Mouse (Mus musculus) CD8-positive naive resting alpha-beta T cell, adult 2 months (primary cell): ENCODE results near the gene Rab8a.

Experiments used
- DNase-seq, 2 experiments: peaks; one replicate each; pipeline ENCODE4 v3.0.0; 2022; ENCODE audit warnings: low read depth in 2 of 2, low spot score in 2 of 2

Gene Rab8a

DNA sequence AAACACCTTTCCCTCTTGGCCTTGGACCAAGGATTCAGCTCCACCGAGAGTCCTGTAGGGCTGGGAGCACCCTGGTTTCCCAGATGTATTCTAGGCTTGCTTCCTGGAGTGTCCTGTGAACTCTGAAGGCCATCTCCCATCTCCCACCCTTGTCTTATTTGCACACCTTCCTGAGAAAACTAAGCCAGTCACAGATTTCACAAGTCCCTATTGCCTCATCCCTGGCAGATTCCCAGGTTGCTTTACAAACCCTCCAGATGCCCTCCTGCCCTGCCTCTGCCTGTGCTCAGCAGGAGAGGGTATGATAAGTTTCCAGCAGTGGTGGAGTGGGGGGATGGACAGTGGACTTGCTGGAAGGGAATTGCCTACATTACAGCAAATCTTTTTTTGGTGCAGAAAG is 14.9 kb upstream of the Rab8a start:
- no peak for DNase-seq

DNA sequence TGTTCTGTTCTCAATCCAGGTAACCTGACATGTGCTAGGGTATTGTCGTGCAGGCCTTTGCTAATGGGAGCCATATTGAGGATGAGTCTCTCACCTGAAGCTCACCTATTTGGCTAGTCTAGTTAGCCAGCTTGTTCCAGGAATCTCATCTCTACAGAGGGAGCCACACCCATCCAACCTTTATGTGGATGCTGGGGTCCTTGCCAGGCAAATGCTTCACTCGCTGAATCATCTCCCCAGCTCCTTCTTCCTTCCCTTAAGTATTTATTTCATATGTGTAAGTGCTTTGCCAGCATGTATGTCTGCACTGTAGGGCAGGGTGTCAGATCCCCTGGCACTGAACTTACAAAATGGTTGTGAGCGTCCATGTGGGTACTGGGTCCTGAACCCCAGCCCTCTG is 14.4 kb upstream of the Rab8a start:
- no peak for DNase-seq

DNA sequence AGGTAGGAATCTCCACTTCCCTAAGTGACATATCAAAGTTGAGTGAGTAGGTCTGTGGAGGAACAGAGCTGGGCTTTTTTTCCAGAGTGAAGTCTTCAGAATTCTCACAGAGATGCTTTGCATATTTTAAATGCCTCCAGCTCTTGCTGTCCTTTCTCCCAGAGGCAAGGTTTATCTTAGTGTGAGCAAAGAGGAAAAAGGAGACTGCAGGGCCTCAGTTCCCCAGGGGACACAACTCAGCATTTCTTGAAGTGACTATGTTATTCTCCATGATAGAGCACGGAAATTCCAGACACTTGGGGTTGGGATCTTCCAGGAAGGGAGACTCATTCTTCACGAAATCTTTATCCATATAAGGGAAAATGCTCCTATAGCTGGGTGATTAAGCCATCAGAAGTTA is 13.7 kb upstream of the Rab8a start:
- DNase-seq: no peak

- no peak for DNase-seq
Measured at GRCm38 (mm10) chr8:72149056-72149455, 11.9 kb upstream of the Rab8a start.

GRCm38 (mm10) chr8:72151418-72152078 is 9.5 kb upstream of the Rab8a start:
- DNase-seq: no peak

- DNase-seq: no peak
Measured at GRCm38 (mm10) chr8:72153382-72153781, 7.6 kb upstream of the Rab8a start.

GRCm38 (mm10) chr8:72158096-72158495 is 2.9 kb upstream of the Rab8a start:
- no peak for DNase-seq

- no peak for DNase-seq
Measured at GRCm38 (mm10) chr8:72158726-72159125, 2.3 kb upstream of the Rab8a start.

DNA sequence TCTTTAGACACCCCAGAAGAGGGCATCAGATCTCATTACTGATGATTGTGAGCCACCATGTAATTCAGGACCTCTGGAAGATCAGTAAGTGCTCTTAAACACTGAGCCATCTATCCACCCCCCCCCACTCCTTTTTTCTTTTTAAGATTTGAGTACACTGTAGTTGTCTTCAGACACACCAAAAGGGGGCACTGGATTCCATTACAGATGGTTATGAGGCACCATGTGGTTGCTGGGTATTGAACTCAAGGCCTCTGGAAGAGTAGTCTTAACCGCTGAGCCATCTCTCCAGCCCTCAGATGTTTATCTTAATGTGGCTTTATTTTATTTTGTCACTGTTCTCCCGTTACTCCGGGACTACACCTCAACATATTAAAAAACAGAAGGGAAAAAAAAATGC is 993 bp upstream of the Rab8a start:
- peak; percentile 19 to 29 for DNase-seq

- peak; percentile 20 to 27 for DNase-seq
Measured at GRCm38 (mm10) chr8:72162821-72163220, 1.8 kb downstream of the Rab8a start.

DNA sequence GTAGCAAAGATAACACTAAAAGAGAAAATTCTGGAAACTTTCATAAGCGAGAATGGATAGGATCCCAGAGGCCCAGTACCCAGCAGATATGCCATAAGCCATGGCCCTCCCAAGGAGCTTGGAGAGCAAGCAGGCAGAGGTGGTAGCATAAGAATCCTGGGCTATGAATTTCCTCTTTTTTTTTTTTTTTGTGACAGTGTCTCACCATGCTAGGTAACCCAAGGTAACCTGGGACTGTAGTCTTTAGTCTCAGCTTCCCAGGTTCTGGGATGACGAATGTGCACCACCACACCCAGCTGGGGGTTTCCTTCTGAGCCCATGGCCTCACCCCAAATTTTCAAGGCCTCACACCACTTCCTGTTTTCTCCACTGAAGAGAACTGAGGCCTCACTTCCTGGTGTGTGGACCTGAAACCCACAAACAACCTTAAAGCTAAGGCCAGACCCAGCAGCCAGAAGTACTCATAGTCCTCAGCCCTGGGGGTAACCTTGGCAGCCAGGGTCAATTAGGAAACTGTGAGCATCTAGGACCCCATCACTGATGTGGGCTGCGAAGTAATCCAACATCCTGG is 8.2 kb downstream of the Rab8a start:
- peak; percentile 80 to 81 for DNase-seq

DNA sequence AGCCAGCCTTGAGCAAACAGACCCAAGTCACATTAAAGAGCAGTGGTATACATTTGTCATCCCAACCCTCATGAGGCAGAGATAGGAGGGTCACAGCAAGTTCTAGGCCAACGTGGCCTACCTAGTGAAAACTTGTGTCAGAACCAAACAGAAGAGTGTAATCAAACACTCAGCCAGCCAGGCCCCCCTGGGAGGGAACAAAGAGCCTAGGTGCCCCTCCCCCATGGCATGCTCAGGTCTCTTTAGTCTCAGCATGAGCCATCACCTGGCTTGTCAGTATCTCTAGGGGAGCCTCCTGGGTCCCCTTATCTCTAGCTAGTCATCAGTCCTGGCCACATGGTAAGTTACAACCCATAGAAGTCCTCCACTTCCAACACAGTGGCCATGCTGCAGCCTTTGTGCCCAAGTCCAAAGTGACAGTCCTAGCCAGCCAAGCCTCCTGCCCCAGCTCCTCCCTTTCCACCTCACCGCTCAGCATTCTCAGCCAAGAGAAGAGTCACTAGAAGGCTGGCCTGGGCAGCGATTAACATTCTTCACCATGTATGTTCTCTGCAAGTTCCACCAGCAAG is 8.8 kb downstream of the Rab8a start:
- DNase-seq: peak; percentile 52 to 58

- peak; percentile 67 to 79 for DNase-seq
Measured at GRCm38 (mm10) chr8:72177346-72177925, 16.4 kb downstream of the Rab8a start.

DNA sequence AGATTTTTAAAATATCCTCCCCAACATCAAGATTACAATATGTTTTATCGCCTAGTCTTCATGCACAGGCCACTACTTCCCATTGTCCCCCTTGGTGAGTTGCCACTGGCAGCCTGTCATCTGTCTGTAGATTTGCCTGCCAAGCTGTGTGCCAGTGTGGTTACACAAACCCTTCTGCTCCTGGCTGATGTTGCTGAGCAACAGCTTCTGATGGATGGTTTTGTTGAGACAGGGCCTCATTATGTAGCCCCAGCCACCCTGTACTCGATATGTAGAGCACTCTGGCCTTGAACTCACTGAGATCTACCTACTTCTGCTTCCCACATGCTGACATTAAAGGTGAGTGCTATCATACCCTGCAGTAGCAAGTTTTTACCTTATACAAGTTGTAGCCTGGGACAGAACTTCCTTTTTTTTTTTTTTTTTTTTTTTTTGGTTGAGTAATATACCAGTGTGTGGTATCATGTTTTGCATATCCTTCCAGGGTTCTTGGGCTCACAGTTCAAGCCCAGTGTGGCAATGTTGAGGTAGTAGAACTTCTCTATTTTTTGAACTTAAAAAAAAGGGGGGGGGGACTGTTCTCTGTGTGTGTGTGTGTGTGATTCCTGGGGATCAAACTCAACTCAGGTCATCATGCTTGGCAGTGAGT is 22.7 kb downstream of the Rab8a start:
- no peak for DNase-seq

DNA sequence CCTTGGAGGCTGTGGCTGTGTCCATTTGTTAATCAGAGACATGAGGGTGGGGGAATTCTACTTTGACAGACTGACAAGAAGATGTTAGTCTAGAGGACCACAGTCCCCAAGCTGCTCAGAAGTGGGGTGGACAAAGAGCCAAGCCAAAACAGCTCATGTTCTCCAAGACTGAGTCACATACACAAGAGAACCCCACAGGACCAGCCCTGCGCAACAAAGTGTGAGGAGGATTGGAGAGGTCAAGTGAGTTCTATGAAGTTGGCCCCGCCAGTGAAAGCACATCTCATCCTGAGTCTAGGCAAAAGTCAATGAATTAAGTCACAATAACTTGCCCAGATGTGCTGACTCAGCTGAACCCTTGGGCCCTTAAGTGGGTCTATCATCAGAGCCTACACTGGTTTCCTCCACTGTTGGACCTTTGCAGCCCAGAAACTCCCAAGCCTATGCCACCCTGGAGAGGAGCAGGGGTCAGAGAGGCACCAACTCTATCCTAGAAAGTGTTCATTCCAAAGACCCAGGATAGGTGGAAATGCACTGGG is 26.9 kb downstream of the Rab8a start:
- DNase-seq: no peak

GRCm38 (mm10) chr8:72189417-72190214 is 28.6 kb downstream of the Rab8a start, which contains the start of gene Hsh2d:
Gene Hsh2d (plus strand): TSS chr8:72189638.
- peak; percentile 69 to 84 for DNase-seq

GRCm38 (mm10) chr8:72190215-72190539 is 29.2 kb downstream of the Rab8a start:
- no peak for DNase-seq

DNA sequence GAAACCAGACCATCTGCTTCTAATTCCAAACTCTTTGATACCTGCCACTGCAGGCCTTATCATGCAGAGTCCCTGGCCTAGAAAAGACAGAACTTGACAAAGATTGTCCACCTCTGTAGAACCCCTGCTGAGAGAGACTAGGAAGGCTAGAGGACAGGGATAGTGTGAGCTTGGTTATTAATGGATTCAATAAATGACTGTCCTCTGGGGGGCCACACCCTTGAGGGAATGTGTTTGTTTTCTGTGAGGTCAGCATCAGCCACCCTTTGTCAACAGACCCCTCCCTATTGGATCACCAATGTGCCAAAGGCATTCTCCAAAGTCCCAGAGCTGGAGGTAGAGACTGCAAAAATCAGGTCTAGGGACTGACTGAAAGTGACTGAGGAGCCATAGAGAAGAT is 31.1 kb downstream of the Rab8a start:
- no peak for DNase-seq

- DNase-seq: no peak
Measured at GRCm38 (mm10) chr8:72197997-72198396, 37.0 kb downstream of the Rab8a start.

- no peak for DNase-seq
Measured at GRCm38 (mm10) chr8:72208582-72208981, 47.6 kb downstream of the Rab8a start.

GRCm38 (mm10) chr8:72210222-72210621 is 49.2 kb downstream of the Rab8a start:
- DNase-seq: no peak
